Mouse (Mus musculus): ENCODE measurements around the gene Stk11.
A peak's percentile ranks its signal among the peaks of the same experiment; 100 is the strongest.

Gene Stk11

GRCm38 (mm10) chr10:80151211-80152034 is 35.8 kb downstream of the Stk11 start:
- peak overlapping the region; percentile 90 for H3K4me3 ChIP-seq (replicated peaks; ENCODE audit: low read length)
- peaks cover 68% of the 10 kb centered on the region for H3K36me3 ChIP-seq (ENCODE audit: insufficient read depth, low read length)
- peaks cover 71% of the 10 kb centered on the region for H3K4me1 ChIP-seq (replicated peaks; ENCODE audit: low read depth, low read length)
- H3K9me3 ChIP-seq (ENCODE audit: low read length), result no peaks in the 10 kb centered on the region
- TF ChIP-seq CTCF (conservative IDR thresholded peaks at IDR 0.05; ENCODE audit: low read length) (no peak), POU5F1 (IDR thresholded peaks at IDR 0.05; ENCODE audit: borderline replicate concordance, low read length) (no peak), NANOG (IDR thresholded peaks at IDR 0.05; ENCODE audit: borderline replicate concordance, low read length) (no peak)
- H3K27me3 ChIP-seq (ENCODE audit: insufficient read depth, low read length), result no peaks in the 10 kb centered on the region

GRCm38 (mm10) chr10:80152071-80152872 is 36.7 kb downstream of the Stk11 start:
- H3K9me3 ChIP-seq (ENCODE audit: low read length), result no peaks in the 10 kb centered on the region
- peaks cover 68% of the 10 kb centered on the region for H3K36me3 ChIP-seq (ENCODE audit: insufficient read depth, low read length)
- H3K4me3 ChIP-seq (replicated peaks; ENCODE audit: low read length), result peak overlapping the region; percentile 90
- TF ChIP-seq NANOG (IDR thresholded peaks at IDR 0.05; ENCODE audit: borderline replicate concordance, low read length) (no peak), POU5F1 (IDR thresholded peaks at IDR 0.05; ENCODE audit: borderline replicate concordance, low read length) (no peak), CTCF (conservative IDR thresholded peaks at IDR 0.05; ENCODE audit: low read length) (no peak)
- peaks cover 71% of the 10 kb centered on the region for H3K4me1 ChIP-seq (replicated peaks; ENCODE audit: low read depth, low read length)
- H3K27me3 ChIP-seq (ENCODE audit: insufficient read depth, low read length), result no peaks in the 10 kb centered on the region

GRCm38 (mm10) chr10:80152873-80153260 is 37.3 kb downstream of the Stk11 start:
- H3K27me3 ChIP-seq (ENCODE audit: insufficient read depth, low read length), result no peaks in the 10 kb centered on the region
- peaks cover 69% of the 10 kb centered on the region for H3K4me1 ChIP-seq (replicated peaks; ENCODE audit: low read depth, low read length)
- TF ChIP-seq POU5F1 (IDR thresholded peaks at IDR 0.05; ENCODE audit: borderline replicate concordance, low read length) (no peak), CTCF (conservative IDR thresholded peaks at IDR 0.05; ENCODE audit: low read length) (no peak), NANOG (IDR thresholded peaks at IDR 0.05; ENCODE audit: borderline replicate concordance, low read length) (no peak)
- peaks cover 69% of the 10 kb centered on the region for H3K36me3 ChIP-seq (ENCODE audit: insufficient read depth, low read length)
- H3K4me3 ChIP-seq (replicated peaks; ENCODE audit: low read length), result peak overlapping the region; percentile 90
- no peaks in the 10 kb centered on the region for H3K9me3 ChIP-seq (ENCODE audit: low read length)

GRCm38 (mm10) chr10:80153713-80154112 is 38.1 kb downstream of the Stk11 start:
- Histone ChIP-seq H3K27me3 (ENCODE audit: insufficient read depth, low read length) (no peaks in the 10 kb centered on the region), H3K4me1 (replicated peaks; ENCODE audit: low read depth, low read length) (peaks cover 77% of the 10 kb centered on the region), H3K4me3 (replicated peaks; ENCODE audit: low read length) (peak overlapping the region; percentile 90), H3K9me3 (ENCODE audit: low read length) (no peaks in the 10 kb centered on the region), H3K36me3 (ENCODE audit: insufficient read depth, low read length) (peaks cover 69% of the 10 kb centered on the region)
- TF ChIP-seq POU5F1 (IDR thresholded peaks at IDR 0.05; ENCODE audit: borderline replicate concordance, low read length) (no peak), NANOG (IDR thresholded peaks at IDR 0.05; ENCODE audit: borderline replicate concordance, low read length) (no peak), CTCF (conservative IDR thresholded peaks at IDR 0.05; ENCODE audit: low read length) (no peak)

GRCm38 (mm10) chr10:80154384-80154783 is 38.8 kb downstream of the Stk11 start:
- Histone ChIP-seq H3K9me3 (ENCODE audit: low read length) (no peaks in the 10 kb centered on the region), H3K36me3 (ENCODE audit: insufficient read depth, low read length) (peaks cover 69% of the 10 kb centered on the region), H3K27me3 (ENCODE audit: insufficient read depth, low read length) (no peaks in the 10 kb centered on the region), H3K4me1 (replicated peaks; ENCODE audit: low read depth, low read length) (peaks cover 84% of the 10 kb centered on the region), H3K4me3 (replicated peaks; ENCODE audit: low read length) (peak overlapping the region; percentile 90)
- TF ChIP-seq NANOG (IDR thresholded peaks at IDR 0.05; ENCODE audit: borderline replicate concordance, low read length) (no peak), CTCF (conservative IDR thresholded peaks at IDR 0.05; ENCODE audit: low read length) (no peak), POU5F1 (IDR thresholded peaks at IDR 0.05; ENCODE audit: borderline replicate concordance, low read length) (no peak)

- H3K36me3 ChIP-seq (ENCODE audit: insufficient read depth, low read length), result peaks cover 69% of the 10 kb centered on the region
- no peaks in the 10 kb centered on the region for H3K9me3 ChIP-seq (ENCODE audit: low read length)
- H3K27me3 ChIP-seq (ENCODE audit: insufficient read depth, low read length), result no peaks in the 10 kb centered on the region
- H3K4me1 ChIP-seq (replicated peaks; ENCODE audit: low read depth, low read length), result peaks cover 87% of the 10 kb centered on the region
- TF ChIP-seq CTCF (conservative IDR thresholded peaks at IDR 0.05; ENCODE audit: low read length) (no peak), NANOG (IDR thresholded peaks at IDR 0.05; ENCODE audit: borderline replicate concordance, low read length) (no peak), POU5F1 (IDR thresholded peaks at IDR 0.05; ENCODE audit: borderline replicate concordance, low read length) (no peak)
- H3K4me3 ChIP-seq (replicated peaks; ENCODE audit: low read length), result no peak overlapping the region; the same call in 1 of the 2 replicates
These were observed 39.7 kb downstream of the Stk11 start for GRCm38 (mm10) chr10:80155277-80155676.

GRCm38 (mm10) chr10:80156002-80156751 is 40.6 kb downstream of the Stk11 start:
- peaks cover 65% of the 10 kb centered on the region for H3K36me3 ChIP-seq (ENCODE audit: insufficient read depth, low read length)
- peaks cover 93% of the 10 kb centered on the region for H3K4me1 ChIP-seq (replicated peaks; ENCODE audit: low read depth, low read length)
- TF ChIP-seq NANOG (IDR thresholded peaks at IDR 0.05; ENCODE audit: borderline replicate concordance, low read length) (no peak), CTCF (conservative IDR thresholded peaks at IDR 0.05; ENCODE audit: low read length) (no peak), POU5F1 (IDR thresholded peaks at IDR 0.05; ENCODE audit: borderline replicate concordance, low read length) (no peak)
- H3K9me3 ChIP-seq (ENCODE audit: low read length), result no peaks in the 10 kb centered on the region
- H3K4me3 ChIP-seq (replicated peaks; ENCODE audit: low read length), result peak overlapping the region; percentile 20; the same call in 1 of the 2 replicates
- no peaks in the 10 kb centered on the region for H3K27me3 ChIP-seq (ENCODE audit: insufficient read depth, low read length)

GRCm38 (mm10) chr10:80156752-80157053 is 41.1 kb downstream of the Stk11 start:
- TF ChIP-seq CTCF (conservative IDR thresholded peaks at IDR 0.05; ENCODE audit: low read length) (no peak), POU5F1 (IDR thresholded peaks at IDR 0.05; ENCODE audit: borderline replicate concordance, low read length) (no peak), NANOG (IDR thresholded peaks at IDR 0.05; ENCODE audit: borderline replicate concordance, low read length) (no peak)
- Histone ChIP-seq H3K4me3 (replicated peaks; ENCODE audit: low read length) (peak overlapping the region; percentile 20; the same call in 1 of the 2 replicates), H3K36me3 (ENCODE audit: insufficient read depth, low read length) (peaks cover 60% of the 10 kb centered on the region), H3K27me3 (ENCODE audit: insufficient read depth, low read length) (no peaks in the 10 kb centered on the region), H3K9me3 (ENCODE audit: low read length) (no peaks in the 10 kb centered on the region), H3K4me1 (replicated peaks; ENCODE audit: low read depth, low read length) (peaks cover 93% of the 10 kb centered on the region)

All from E14TG2a.4 (cell line).